Mouse (Mus musculus): ENCODE results near the gene Ears2.

DNA sequence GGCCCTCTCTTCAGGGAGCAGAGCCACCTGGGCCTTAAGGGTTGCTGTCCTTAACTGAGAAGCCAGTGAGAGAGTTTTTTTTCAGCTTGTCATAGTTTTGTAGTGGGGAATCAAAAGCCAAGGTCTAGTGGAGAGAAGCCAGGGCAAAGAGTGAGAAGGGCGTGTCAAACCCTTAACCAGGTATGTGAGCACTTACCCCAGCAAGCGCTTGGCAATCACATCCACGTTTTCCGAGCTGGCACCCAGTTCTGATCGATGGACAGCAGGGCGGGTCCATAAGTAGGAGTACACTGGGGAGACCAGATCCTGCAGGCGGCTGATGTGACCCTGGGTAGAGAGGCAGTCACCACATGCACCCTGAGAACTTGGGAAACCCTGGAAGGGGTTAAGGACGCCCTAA is 23.0 kb downstream of the Ears2 start:
- TF ChIP-seq CTCF (IDR thresholded peaks at IDR 0.05; ENCODE audit: insufficient read depth, low read length) (no peak), POLR2A (IDR thresholded peaks at IDR 0.05; ENCODE audit: borderline replicate concordance, extremely low read depth, low read depth, low read length) (no peak)

Data from lung, adult 2 months (tissue).